17 mouse cellular contexts compared by ENCODE assay signal in the genomic region with DNA sequence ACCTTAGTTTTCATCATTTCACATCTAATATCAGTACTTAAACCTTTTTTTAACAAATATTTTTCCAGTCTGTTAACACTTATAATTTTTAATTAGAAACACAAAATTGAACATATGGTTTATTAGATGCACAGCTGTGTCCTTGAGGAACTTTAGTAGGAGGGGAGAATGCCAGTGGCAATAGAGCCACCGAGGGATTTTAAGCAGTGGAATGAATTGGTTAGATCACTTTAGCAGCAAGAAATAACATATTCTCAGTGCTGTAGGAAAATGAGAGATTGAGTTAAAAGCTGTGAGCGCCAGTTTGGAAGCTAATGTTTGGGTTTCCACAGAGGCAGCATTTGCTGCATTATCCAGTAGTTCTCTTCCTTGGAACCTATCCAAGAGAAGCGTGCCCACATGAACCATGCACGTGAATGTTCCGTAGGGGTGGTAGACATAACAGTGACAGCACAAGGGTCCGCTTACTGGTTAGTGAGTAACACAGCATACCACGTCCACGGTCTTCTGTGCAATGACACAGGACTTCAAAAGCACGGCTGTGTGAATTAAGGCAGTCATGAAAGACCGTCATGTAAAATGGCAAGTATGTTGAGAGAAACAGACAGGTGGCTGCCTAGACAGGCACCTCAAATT.
DNase-seq lines count a peak whose midpoint lies in the region; ATAC-seq and TF ChIP-seq lines count a peak whose summit lies in the region.
"Had no signal": no experiment of that assay in that cellular context is flagged by ENCODE, and none has a peak within 500 bp of the region (broad histone marks: within the 10 kb centered on the region; RNA-seq: fewer than 3 reads in every experiment).

No protein-coding gene starts in this region.

- TF ChIP-seq POLR2A in brain, embryonic 14.5 days (IDR thresholded peaks at IDR 0.05; ENCODE audit: borderline replicate concordance, extremely low read depth, insufficient read depth, insufficient read length, poor library complexity, severe bottlenecking) = no peak

- H3K9me3 ChIP-seq in forebrain, embryonic 15.5 days = no peaks in the 10 kb centered on the region
- H3K9me3 ChIP-seq in forebrain, embryonic 12.5 days = no peaks in the 10 kb centered on the region
- H3K9me3 ChIP-seq: heart, embryonic 10.5 days had no signal

- ATAC-seq in forebrain, embryonic 15.5 days (replicated peaks) = peak; percentile 70; the same call in 1 of the 2 replicates
- no peak for ATAC-seq in forebrain, embryonic 12.5 days (ENCODE audit: low FRiP score)
- ATAC-seq in erythroblast, adult 5-6 weeks (replicated peaks; ENCODE audit: low FRiP score, poor library complexity, severe bottlenecking) = no peak
- ATAC-seq: intestine, embryonic 16.5 days; Patski had no signal

- H3K4me1 ChIP-seq in forebrain, embryonic 15.5 days = peaks cover 5% of the 10 kb centered on the region; the same call in 1 of the 2 replicates
- no peaks in the 10 kb centered on the region for H3K4me1 ChIP-seq in forebrain, embryonic 12.5 days
- H3K4me1 ChIP-seq: heart, embryonic 10.5 days had no signal

- peak; percentile 32 to 69 for DNase-seq in left cerebral cortex, postnatal 14 days (ENCODE audit: low spot score in 2 of 2)
- no peak for DNase-seq in left cerebral cortex, adult 18-20 months (ENCODE audit: low spot score in 2 of 2)
- peak; percentile 59 for DNase-seq in brain, embryonic 14.5 days (ENCODE audit: low read depth)
- peak in 1 of 2 experiments; percentile 16 for DNase-seq in layer of hippocampus, adult 2 months (ENCODE audit: low spot score in 2 of 2)
- DNase-seq: adrenal gland, postnatal 36 days; B cell, adult 2 months; cerebellum, postnatal 25 days; gastrocnemius, postnatal 36 days; heart, postnatal 14 days; kidney, postnatal 10 days; thymus, postnatal 36 days had no signal

- 59% methylated on average over 10 of the region's 10 CpGs for WGBS in forebrain, embryonic 15.5 days
- 94% methylated on average over 10 of the region's 10 CpGs for WGBS in forebrain, embryonic 12.5 days

- H3K9ac ChIP-seq in forebrain, embryonic 15.5 days (replicated peaks) = no peak overlapping the region
- H3K9ac ChIP-seq in forebrain, embryonic 12.5 days = no peak overlapping the region

- peaks cover 12% of the 10 kb centered on the region for H3K36me3 ChIP-seq in forebrain, embryonic 15.5 days
- H3K36me3 ChIP-seq in forebrain, embryonic 12.5 days (replicated peaks) = peaks cover 23% of the 10 kb centered on the region

- no peak for TF ChIP-seq CTCF in brain, embryonic 14.5 days (IDR thresholded peaks at IDR 0.05; ENCODE audit: borderline replicate concordance, extremely low read depth, insufficient read depth, insufficient read length)
- no peak for TF ChIP-seq CTCF in layer of hippocampus, adult 2 months (conservative IDR thresholded peaks at IDR 0.05)

- no peak overlapping the region for H3K4me3 ChIP-seq in forebrain, embryonic 15.5 days
- H3K4me3 ChIP-seq in forebrain, embryonic 12.5 days (replicated peaks) = no peak overlapping the region
- H3K4me3 ChIP-seq in layer of hippocampus, adult 2 months = no peak overlapping the region
- H3K4me3 ChIP-seq: heart, embryonic 10.5 days had no signal

- intact Hi-C loops in left cerebral cortex, postnatal 14 days (cut with DNase I) = loop anchor here (5.0 kb wide), 1 partner anchor 112 kb away; no protein-coding TSS in a partner anchor

- peak overlapping the region; percentile 28; the same call in 1 of the 2 replicates for H3K27ac ChIP-seq in forebrain, embryonic 15.5 days (replicated peaks)
- no peak overlapping the region for H3K27ac ChIP-seq in forebrain, embryonic 12.5 days
- H3K27ac ChIP-seq in layer of hippocampus, adult 2 months = peak overlapping the region; percentile 55; the same call in 1 of the 2 replicates
- H3K27ac ChIP-seq: heart, embryonic 10.5 days had no signal

- no peaks in the 10 kb centered on the region for H3K27me3 ChIP-seq in forebrain, embryonic 15.5 days
- H3K27me3 ChIP-seq in forebrain, embryonic 12.5 days = no peaks in the 10 kb centered on the region
- H3K27me3 ChIP-seq: Patski had no signal

- no peak overlapping the region for H3K4me2 ChIP-seq in forebrain, embryonic 15.5 days (replicated peaks)
- H3K4me2 ChIP-seq in forebrain, embryonic 12.5 days = no peak overlapping the region

Comparison
In these comparisons a context has a peak if more than half of its experiments do, and no peak if none do; other contexts are left out.
1. DNase-seq: peak in left cerebral cortex, postnatal 14 days (2 of 2) and brain, embryonic 14.5 days (single experiment); none in left cerebral cortex, adult 18-20 months (0 of 2).